In the genomic region with DNA sequence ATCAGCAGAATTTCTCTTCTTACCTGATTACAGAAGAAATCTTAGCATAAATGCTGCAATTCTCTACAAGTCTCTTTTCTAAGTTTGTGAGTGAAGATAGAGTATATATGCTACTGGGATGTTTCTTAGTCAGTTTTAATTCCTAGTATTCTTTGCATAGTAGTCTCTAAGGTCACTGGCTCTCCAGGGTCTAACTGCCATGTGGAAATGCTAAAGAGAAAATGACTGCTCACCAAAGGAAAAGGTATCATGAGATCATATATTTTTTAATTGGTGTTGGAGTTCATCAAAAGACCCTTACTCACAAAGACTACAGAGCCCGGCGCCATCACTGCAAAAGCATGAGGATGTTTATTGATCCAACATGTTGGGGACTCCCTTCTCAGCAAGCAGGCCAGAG, we compare ENCODE assay signal across 22 mouse cellular contexts. TPM values are rescaled to one million over a fixed set of nuclear protein-coding genes. Genes with fewer than 3 reads are reported as not detected.
A peak's percentile ranks its signal among the peaks of the same experiment; 100 is the strongest.
DNase-seq lines count a peak whose midpoint lies in the region; ATAC-seq lines count a peak whose summit lies in the region.
"Had no signal": no experiment of that assay in that cellular context is flagged by ENCODE, and none has a peak within 500 bp of the region (broad histone marks: within the 10 kb centered on the region; RNA-seq: fewer than 3 reads in every experiment).

A gene (minus strand): TSS at position 101 of the 400 bp plus-strand sequence.

- ATAC-seq in megakaryocyte, adult 5-6 weeks (ENCODE audit: poor library complexity, severe bottlenecking) = no peak
- ATAC-seq: activated CD4-positive, CD25-positive, alpha-beta regulatory T cell, adult 4 months; CD4-positive, CD25-positive, alpha-beta regulatory T cell, adult 4 months; Patski had no signal

- DNase-seq in adipocyte (ENCODE audit: low spot score) = peak; percentile 0
- DNase-seq: adrenal gland, adult 2 months; adrenal gland, adult 8-10 months; adrenal gland, postnatal 10 days; adrenal gland, postnatal 14 days; adrenal gland, postnatal 25 days; adrenal gland, postnatal 36 days; B cell, adult 2 months; cerebellum, adult 11 months; cerebellum, adult 11-12 months; cerebellum, adult 18-20 months; cerebellum, adult 2 months; cerebellum, adult 8-10 months had no signal

RNA-seq across cellular contexts. Expression of the gene that starts here (rescaled TPM):
- not detected in 2 replicates for total RNA-seq in megakaryocyte, adult 5-6 weeks (2015)
- not detected in 2 replicates for total RNA-seq in megakaryocyte, adult 5-6 weeks (2017)
- total RNA-seq: adrenal gland, adult 18-20 months; adrenal gland, adult 2 months; adrenal gland, adult 8-10 months; adrenal gland, postnatal 10 days; adrenal gland, postnatal 14 days; adrenal gland, postnatal 25 days; adrenal gland, postnatal 36 days; adrenal gland, postnatal 4 days; CH12.LX; ES-E14; MEL had no signal
